Mouse (Mus musculus) limb, embryonic 14.5 days (tissue): ENCODE data around the gene Malsu1. TPM values are rescaled to one million over a fixed set of nuclear protein-coding genes. Genes with fewer than 3 reads are reported as not detected.

ENCODE experiments used
- ATAC-seq: fragments of 200-750 bp; cut with Nextera tagmentation; 2 replicates; pipeline ENCODE4 v1.8.0; 2017; ENCODE audit warnings: low read depth, moderate number of reproducible peaks, moderate TSS enrichment; ENCODE audit not compliant: low FRiP score
- DNase-seq: peaks from one replicate; pipeline ENCODE4 v3.0.0-alpha.2; 2015; ENCODE audit warnings: low spot score
- H3K27ac ChIP-seq: fragments of 300-500 bp; sonication (generic); replicated peaks from 2 replicates; pipeline ENCODE4 v1.5.1; 2014; ENCODE audit warnings: low read depth, mild to moderate bottlenecking, low read length, moderate library complexity, mixed read lengths
- H3K27me3 ChIP-seq: fragments of 300-500 bp; sonication (generic); 2 replicates; pipeline ENCODE4 v1.6.1; 2014; ENCODE audit warnings: low read length, mixed read lengths; ENCODE audit not compliant: control insufficient read depth, insufficient read depth
- H3K36me3 ChIP-seq: fragments of 300-500 bp; sonication (generic); 2 replicates; pipeline ENCODE4 v1.6.1; 2014; ENCODE audit warnings: mild to moderate bottlenecking, low read length, moderate library complexity, mixed read lengths; ENCODE audit not compliant: control insufficient read depth, insufficient read depth
- H3K4me1 ChIP-seq: fragments of 300-500 bp; sonication (generic); 2 replicates; pipeline ENCODE4 v1.6.1; 2014; ENCODE audit warnings: antibody characterized with exemption, low read length, mixed read lengths; ENCODE audit not compliant: control insufficient read depth, insufficient read depth
- H3K4me2 ChIP-seq: fragments of 300-500 bp; sonication (generic); replicated peaks from 2 replicates; pipeline ENCODE4 v1.6.1; 2014; ENCODE audit warnings: low read depth, mild to moderate bottlenecking, low read length, moderate library complexity; ENCODE audit not compliant: severe bottlenecking
- H3K4me3 ChIP-seq: fragments of 300-500 bp; sonication (generic); replicated peaks from 2 replicates; pipeline ENCODE4 v1.5.1; 2014; ENCODE audit warnings: low read length
- H3K9ac ChIP-seq: fragments of 300-500 bp; sonication (generic); 2 replicates; pipeline ENCODE4 v1.6.1; 2014; ENCODE audit warnings: mild to moderate bottlenecking, low read depth, low read length, moderate library complexity; ENCODE audit not compliant: severe bottlenecking
- H3K9me3 ChIP-seq: fragments of 300-500 bp; sonication (generic); 2 replicates; pipeline ENCODE4 v1.6.1; 2016; ENCODE audit warnings: low read length; ENCODE audit not compliant: control insufficient read depth
- POLR2A ChIP-seq: fragments of 200-500 bp; IDR thresholded peaks from 2 replicates; pipeline ENCODE4 v1.8.0; 2012; ENCODE audit warnings: inconsistent platforms, mild to moderate bottlenecking, moderate library complexity, borderline replicate concordance; ENCODE audit not compliant: insufficient read depth, insufficient read length; ENCODE audit errors: extremely low read depth
- WGBS: fragments of 180-500 bp; shearing (Covaris S2); extraction: QIAGEN DNeasy Blood & Tissue Kit; methylation state at CpG from one replicate; pipeline ENCODE4 v1.1.7; 2014; 5-methylcytosine and 5-hydroxymethylcytosine counted together
- polyA plus RNA-seq, 2 experiments: library from polyadenylated mRNA; depleted of rRNA in 1 of 2; stranded (reverse) in 1 of 2; unstranded in 1 of 2; fragments of >200 nt; fragmentation: Nextera tagmentation in 1 of 2; extraction: Ambion mirVana in 1 of 2; gene quantifications; 2 replicates each; pipeline versions ENCODE4 v1.2.1 to v1.2.3; 2012 to 2014

Malsu1 gene
- polyA plus RNA-seq, 2 experiments: 27.4 to 72.1 TPM

- 79% methylated on average over 1 of the region's 1 CpGs for WGBS
- H3K27me3 ChIP-seq: no peaks in the 10 kb centered on the region
- no peak for ATAC-seq
- no peak overlapping the region for H3K27ac ChIP-seq
- no peak overlapping the region for H3K4me3 ChIP-seq
- H3K9me3 ChIP-seq: no peaks in the 10 kb centered on the region
- no peak overlapping the region for H3K9ac ChIP-seq
- no peaks in the 10 kb centered on the region; the same call in 1 of the 2 replicates for H3K4me1 ChIP-seq
- peaks cover 25% of the 10 kb centered on the region for H3K36me3 ChIP-seq
- no peak overlapping the region for H3K4me2 ChIP-seq
- DNase-seq: no peak
- TF ChIP-seq POLR2A: no peak
Observed at GRCm38 (mm10) chr6:49119462-49120135, 46.0 kb downstream of the Malsu1 start.

GRCm38 (mm10) chr6:49120370-49120769 lies 46.8 kb downstream of the Malsu1 start:
- Histone ChIP-seq H3K36me3 (peaks cover 27% of the 10 kb centered on the region), H3K9me3 (no peaks in the 10 kb centered on the region), H3K27ac (no peak overlapping the region), H3K4me3 (no peak overlapping the region), H3K4me2 (no peak overlapping the region), H3K27me3 (no peaks in the 10 kb centered on the region), H3K4me1 (no peaks in the 10 kb centered on the region), H3K9ac (no peak overlapping the region)
- no peak for DNase-seq
- ATAC-seq: no peak
- no peak for TF ChIP-seq POLR2A
- WGBS: 91% methylated on average over 3 of the region's 3 CpGs

DNA sequence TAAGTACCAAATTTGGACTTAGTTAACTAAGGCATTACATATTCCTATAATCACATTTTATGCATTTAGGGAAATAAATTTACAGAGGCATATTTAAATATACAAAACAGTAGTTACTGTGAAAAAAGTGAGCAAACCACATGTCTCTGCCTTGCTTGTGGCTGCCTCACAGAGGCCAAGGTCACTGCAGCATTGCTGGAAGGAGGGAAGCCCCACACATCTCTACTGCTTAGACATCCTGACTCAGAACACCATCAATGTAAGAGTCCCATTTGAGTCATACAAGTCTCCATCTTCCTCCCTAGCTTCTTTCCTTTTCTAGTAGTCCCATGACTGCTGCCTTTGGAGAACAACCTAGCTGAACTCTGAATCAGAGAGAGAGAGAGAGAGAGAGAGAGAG lies 56.7 kb downstream of the Malsu1 start:
- Histone ChIP-seq H3K4me2 (no peak overlapping the region), H3K27me3 (no peaks in the 10 kb centered on the region), H3K9ac (no peak overlapping the region), H3K27ac (no peak overlapping the region), H3K9me3 (no peaks in the 10 kb centered on the region), H3K4me1 (no peaks in the 10 kb centered on the region), H3K4me3 (no peak overlapping the region), H3K36me3 (peaks cover 7% of the 10 kb centered on the region; the same call in 1 of the 2 replicates)
- no peak for ATAC-seq
- DNase-seq: no peak
- TF ChIP-seq POLR2A: no peak

- no peak overlapping the region for H3K27ac ChIP-seq
- no peak overlapping the region for H3K9ac ChIP-seq
- H3K9me3 ChIP-seq: no peaks in the 10 kb centered on the region
- no peak overlapping the region for H3K4me2 ChIP-seq
- DNase-seq (no peak), ATAC-seq (no peak)
- no peaks in the 10 kb centered on the region for H3K27me3 ChIP-seq
- peaks cover 7% of the 10 kb centered on the region; the same call in 1 of the 2 replicates for H3K4me1 ChIP-seq
- 89% methylated on average over 9 of the region's 9 CpGs for WGBS
- H3K36me3 ChIP-seq: 0 out of 2 replicates have a peak, but pooled peaks cover 7% of the 10 kb centered on the region
- no peak overlapping the region for H3K4me3 ChIP-seq
- TF ChIP-seq POLR2A: no peak
Observed at GRCm38 (mm10) chr6:49131855-49132254, 58.3 kb downstream of the Malsu1 start.

GRCm38 (mm10) chr6:49132352-49133090 lies 58.9 kb downstream of the Malsu1 start:
- ATAC-seq (no peak), DNase-seq (no peak)
- Histone ChIP-seq H3K4me1 (peaks cover 7% of the 10 kb centered on the region; the same call in 1 of the 2 replicates), H3K4me3 (no peak overlapping the region), H3K9ac (no peak overlapping the region), H3K36me3 (0 out of 2 replicates have a peak, but pooled peaks cover 7% of the 10 kb centered on the region), H3K27ac (no peak overlapping the region), H3K27me3 (no peaks in the 10 kb centered on the region), H3K9me3 (no peaks in the 10 kb centered on the region), H3K4me2 (no peak overlapping the region)
- no peak for TF ChIP-seq POLR2A
- WGBS: 63% methylated on average over 6 of the region's 6 CpGs

Other genes starting within 250 kb of the Malsu1 start
- 49.7 and 61.3 TPM in 2 replicates for gene Tmem176a, start 232.9 kb upstream of the Malsu1 start, polyA plus RNA-seq (2012; rRNA removed)
- 80.7 and 90.9 TPM in 2 replicates for gene Tmem176a, start 232.9 kb upstream of the Malsu1 start, polyA plus RNA-seq (2014; fragmentation: Nextera tagmentation; extraction: Ambion mirVana)
- gene Tmem176b, start 232.3 kb upstream of the Malsu1 start, polyA plus RNA-seq (2012; rRNA removed): 227 and 235 TPM in 2 replicates
- 232 and 255 TPM in 2 replicates for gene Tmem176b, start 232.3 kb upstream of the Malsu1 start, polyA plus RNA-seq (2014; fragmentation: Nextera tagmentation; extraction: Ambion mirVana)
- gene Aoc1, start 200.9 kb upstream of the Malsu1 start, polyA plus RNA-seq (2012; rRNA removed): 0.08 and 0.34 TPM in 2 replicates
- gene Aoc1, start 200.9 kb upstream of the Malsu1 start, polyA plus RNA-seq (2014; fragmentation: Nextera tagmentation; extraction: Ambion mirVana): not detected in 2 replicates
- 0.04 TPM in 1 of 2 replicates, not detected in the other for gene 1600015I10Rik, start 143.9 kb upstream of the Malsu1 start, polyA plus RNA-seq (2012; rRNA removed)
- not detected in 2 replicates for gene 1600015I10Rik, start 143.9 kb upstream of the Malsu1 start, polyA plus RNA-seq (2014; fragmentation: Nextera tagmentation; extraction: Ambion mirVana)
- gene Doxl2, start 98.8 kb upstream of the Malsu1 start, polyA plus RNA-seq (2012; rRNA removed): not detected in 2 replicates
- not detected in 2 replicates for gene Doxl2, start 98.8 kb upstream of the Malsu1 start, polyA plus RNA-seq (2014; fragmentation: Nextera tagmentation; extraction: Ambion mirVana)
- gene Svs1, start 86.9 kb upstream of the Malsu1 start, polyA plus RNA-seq (2012; rRNA removed): not detected in 2 replicates
- not detected in 2 replicates for gene Svs1, start 86.9 kb upstream of the Malsu1 start, polyA plus RNA-seq (2014; fragmentation: Nextera tagmentation; extraction: Ambion mirVana)
- gene Gpnmb, start 37.2 kb upstream of the Malsu1 start, polyA plus RNA-seq (2012; rRNA removed): 2.7 and 5.0 TPM in 2 replicates
- gene Gpnmb, start 37.2 kb upstream of the Malsu1 start, polyA plus RNA-seq (2014; fragmentation: Nextera tagmentation; extraction: Ambion mirVana): 1.3 and 1.9 TPM in 2 replicates
- 28.4 and 34.6 TPM in 2 replicates for gene Igf2bp3, start 141.2 kb downstream of the Malsu1 start, polyA plus RNA-seq (2012; rRNA removed)
- 60.8 and 71.0 TPM in 2 replicates for gene Igf2bp3, start 141.2 kb downstream of the Malsu1 start, polyA plus RNA-seq (2014; fragmentation: Nextera tagmentation; extraction: Ambion mirVana)
- 190 and 210 TPM in 2 replicates for gene Tra2a, start 190.2 kb downstream of the Malsu1 start, polyA plus RNA-seq (2012; rRNA removed)
- gene Tra2a, start 190.2 kb downstream of the Malsu1 start, polyA plus RNA-seq (2014; fragmentation: Nextera tagmentation; extraction: Ambion mirVana): 43.3 and 50.9 TPM in 2 replicates
- gene Ccdc126, start 245.5 kb downstream of the Malsu1 start, polyA plus RNA-seq (2012; rRNA removed): 5.6 and 7.2 TPM in 2 replicates
- 11.2 and 12.2 TPM in 2 replicates for gene Ccdc126, start 245.5 kb downstream of the Malsu1 start, polyA plus RNA-seq (2014; fragmentation: Nextera tagmentation; extraction: Ambion mirVana)